Mouse (Mus musculus): ENCODE results near the gene Ripk4. TPM values are rescaled to one million over a fixed set of nuclear protein-coding genes. Genes with fewer than 3 reads are reported as not detected.

Ripk4 gene
- total RNA-seq, 4 experiments from 2014 or later, result 0.07 TPM; not detected in 3

DNA sequence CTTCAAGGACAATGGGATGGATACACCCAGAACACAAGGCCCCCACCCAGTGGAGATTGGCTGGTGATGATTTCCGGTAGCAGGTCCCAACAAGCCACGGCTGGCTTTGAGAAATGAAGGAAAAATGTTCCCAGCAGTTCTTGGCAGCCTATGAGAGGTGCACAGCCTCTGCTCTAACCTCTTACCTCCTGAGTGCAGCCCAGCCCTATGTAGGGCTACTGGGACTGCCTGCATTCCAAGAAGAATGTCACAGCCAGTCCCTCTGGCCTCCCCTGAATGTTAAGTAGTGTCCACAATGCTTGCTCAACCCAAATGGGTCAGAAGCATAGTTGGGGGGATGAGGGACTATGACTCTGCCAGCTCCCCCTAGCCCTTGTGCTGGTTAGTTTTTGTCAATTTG is 27.0 kb downstream of the Ripk4 start:
- no peak for DNase-seq (ENCODE audit: low spot score in 2 of 2)

DNA sequence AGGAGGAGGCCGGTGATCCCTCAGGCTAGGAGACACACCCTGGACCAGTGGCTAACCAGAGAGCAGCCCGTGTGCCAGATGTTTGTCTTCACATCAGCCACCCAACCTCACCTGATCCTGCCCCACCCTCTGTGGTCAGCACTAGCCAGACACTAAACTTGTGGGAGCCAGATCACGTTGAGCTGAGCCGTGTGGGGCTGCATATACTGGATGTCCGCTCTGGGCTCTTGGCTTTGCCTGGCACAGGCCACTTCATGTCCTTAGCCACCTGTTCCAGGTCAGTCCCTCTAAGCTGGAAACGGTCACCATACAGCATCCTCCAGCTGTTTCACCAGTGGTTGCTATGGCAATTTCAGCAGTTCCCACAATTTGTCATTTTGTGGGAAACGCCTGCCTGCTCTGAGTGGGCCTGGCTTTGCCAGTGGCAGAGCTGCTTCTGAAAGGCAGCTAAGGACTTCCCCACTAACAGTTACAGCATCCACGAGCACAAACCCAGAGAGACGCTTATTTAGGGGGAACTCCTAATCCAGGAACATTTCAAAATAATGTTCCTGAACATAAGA is 28.7 kb downstream of the Ripk4 start:
- no peak for DNase-seq (ENCODE audit: low spot score in 2 of 2)

DNA sequence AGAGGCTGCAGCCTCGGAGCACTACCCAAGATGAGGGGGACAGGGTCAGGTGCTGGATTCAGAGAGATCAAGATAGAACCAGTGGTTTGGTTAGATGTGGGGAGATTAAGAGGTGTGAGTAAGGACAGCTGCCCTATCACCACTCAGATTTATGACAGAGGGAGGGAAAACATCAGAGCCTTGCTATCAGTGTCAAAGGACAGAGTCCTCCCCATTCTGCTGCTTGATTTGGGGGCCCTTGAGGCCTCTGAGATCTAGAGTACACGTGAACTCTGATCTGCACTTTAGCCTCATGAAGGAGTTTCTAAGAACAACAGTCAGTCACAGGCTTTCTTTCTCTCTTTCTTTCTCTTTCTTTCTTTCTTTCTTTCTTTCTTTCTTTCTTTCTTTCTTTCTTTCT is 30.0 kb downstream of the Ripk4 start:
- DNase-seq (ENCODE audit: low spot score in 2 of 2), result no peak

DNA sequence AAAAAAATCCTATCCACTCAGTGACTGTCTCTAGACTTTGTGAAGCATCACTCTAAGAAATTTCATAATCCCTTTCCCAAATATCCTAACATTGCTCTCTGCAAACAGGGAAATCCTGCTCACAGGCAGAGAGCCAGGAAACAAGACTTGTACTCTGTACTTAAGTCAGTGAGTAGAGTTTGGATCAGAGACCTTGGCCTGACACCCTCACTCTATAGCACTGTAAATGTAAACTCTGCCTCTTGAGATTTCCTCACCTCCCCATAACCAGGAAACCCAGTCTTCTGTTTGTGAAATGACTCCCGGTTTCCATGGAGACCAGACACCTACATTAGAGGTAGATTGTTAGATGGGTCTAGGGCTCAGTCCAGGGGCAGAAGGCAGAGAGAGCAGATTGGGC is 33.3 kb downstream of the Ripk4 start:
- DNase-seq (ENCODE audit: low spot score in 2 of 2), result no peak

DNA sequence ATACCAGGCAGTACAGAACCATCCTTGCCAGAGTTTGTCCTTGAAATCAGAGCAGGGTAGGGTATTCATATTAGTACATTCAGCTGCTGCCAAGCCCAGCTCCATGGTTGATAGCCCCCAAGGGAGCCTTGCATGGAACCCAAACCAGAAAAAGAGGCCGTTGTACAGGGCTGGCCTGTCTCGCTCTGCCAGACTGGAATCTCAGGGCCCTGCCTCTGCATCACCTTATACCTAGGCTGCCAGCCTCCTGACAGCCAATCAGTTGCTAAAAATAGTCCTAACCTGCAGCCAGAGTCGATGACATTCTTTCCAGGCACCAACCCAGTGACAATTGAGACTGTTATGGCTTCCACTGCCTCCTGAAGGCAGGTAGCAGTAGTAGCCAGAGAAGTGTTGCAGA is 37.2 kb downstream of the Ripk4 start:
- no peak for DNase-seq (ENCODE audit: low spot score in 2 of 2)

DNA sequence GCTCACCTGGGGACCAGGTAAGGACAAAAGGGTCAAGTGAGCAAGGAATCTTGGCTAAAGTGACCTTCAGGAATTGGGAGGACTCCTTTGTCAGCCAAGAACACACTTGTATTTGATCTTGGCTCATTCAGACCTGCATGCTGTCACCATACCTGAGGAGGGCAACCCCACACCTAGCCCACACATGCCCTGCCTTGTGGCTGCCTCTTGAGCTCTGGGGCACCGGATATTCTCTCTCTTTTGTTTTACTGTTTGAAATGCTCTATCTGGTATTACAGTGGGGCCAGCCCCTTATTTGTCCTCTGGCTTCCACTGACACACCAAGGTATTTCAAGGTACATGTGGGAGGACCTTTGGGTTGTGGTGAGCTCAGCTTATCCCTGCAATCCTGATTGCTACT is 43.5 kb downstream of the Ripk4 start:
- DNase-seq (ENCODE audit: low spot score in 2 of 2), result no peak

DNA sequence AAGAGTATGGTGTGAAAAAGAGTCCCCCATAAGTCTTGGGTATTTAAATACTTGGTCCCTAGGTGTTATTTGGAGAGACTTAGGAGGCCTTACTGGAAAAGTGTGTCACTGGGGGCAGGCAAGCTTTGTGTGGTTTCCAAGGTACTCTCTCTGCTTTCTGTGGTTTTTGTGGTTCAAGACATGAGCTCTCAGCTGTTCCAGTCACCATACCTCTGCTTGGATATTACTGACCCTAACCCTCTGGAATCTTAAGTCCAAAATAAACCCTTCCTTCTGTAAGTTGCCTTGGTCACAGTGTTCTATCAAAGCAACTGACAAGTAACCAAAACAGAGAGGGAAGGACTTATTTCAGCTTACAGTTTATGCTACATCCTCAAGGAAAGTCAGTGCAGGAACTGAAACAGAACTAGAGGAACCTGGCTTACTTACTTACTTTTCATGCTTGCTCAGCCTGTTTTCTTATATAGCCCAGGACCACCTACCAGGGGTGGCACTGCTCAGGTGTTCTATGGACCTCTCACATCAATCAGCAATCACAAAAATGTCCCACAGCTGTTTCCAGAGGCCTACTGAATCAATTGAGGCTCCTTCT is 44.1 kb downstream of the Ripk4 start:
- no peak for DNase-seq (ENCODE audit: low spot score in 2 of 2)

DNA sequence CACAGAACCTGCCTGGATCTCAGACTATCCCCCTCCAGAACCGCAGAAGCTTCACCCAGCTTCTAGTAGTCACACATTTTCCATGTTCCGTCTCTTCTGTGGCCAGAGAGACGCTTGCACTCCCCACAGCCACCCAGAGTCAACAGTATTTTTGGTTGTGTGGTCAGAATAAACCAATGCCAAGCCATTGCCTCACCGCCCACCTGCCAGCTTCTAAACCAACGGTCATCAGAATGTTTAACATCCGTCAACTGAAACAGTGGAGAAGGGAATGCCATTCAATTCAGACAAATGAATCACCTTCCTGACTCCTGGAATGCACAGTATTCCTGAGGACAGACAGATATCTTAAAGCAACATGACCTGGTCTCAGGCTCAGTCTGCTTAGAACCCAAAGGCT is 47.0 kb downstream of the Ripk4 start:
- DNase-seq (ENCODE audit: low spot score in 2 of 2), result no peak

DNA sequence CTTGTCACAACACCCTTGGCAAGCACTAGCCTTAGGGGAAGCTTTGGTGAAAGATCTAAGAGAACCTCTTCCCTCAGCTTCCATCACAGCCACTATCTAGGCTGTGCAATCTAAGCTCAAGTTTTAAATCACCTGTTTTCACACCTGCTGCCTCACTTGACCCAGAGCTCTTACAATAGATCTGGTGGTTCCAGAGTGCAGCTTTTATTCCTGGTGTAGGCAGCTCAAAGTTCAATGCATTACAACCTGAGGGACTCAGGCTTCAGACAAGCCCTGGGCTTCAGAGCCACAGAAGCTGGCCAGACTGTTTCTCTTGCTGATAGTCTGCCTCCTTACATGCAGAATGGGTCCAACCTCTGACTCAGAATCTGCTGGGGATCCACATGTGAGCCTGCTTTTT is 51.5 kb downstream of the Ripk4 start:
- DNase-seq (ENCODE audit: low spot score in 2 of 2), result no peak

DNA sequence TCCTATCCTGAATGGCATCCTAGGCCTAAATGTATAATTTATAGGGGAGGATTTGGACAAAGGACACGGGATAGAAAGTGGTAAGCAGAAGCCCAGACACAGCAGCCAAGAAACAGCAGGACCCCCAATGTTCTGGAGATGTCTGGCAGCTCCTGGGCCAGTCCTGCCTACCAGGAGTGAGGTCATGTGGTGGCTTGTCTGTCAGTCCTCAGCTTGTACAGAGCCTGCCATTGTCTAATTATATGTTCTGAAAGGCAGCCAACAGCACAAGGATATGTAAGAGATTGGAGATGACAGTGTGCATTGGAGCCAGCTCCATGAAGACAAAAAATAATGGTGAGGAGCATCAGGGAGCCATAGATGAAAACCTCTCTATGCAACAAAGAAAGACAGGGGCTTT is 61.7 kb downstream of the Ripk4 start:
- DNase-seq (ENCODE audit: low spot score in 2 of 2), result no peak

DNA sequence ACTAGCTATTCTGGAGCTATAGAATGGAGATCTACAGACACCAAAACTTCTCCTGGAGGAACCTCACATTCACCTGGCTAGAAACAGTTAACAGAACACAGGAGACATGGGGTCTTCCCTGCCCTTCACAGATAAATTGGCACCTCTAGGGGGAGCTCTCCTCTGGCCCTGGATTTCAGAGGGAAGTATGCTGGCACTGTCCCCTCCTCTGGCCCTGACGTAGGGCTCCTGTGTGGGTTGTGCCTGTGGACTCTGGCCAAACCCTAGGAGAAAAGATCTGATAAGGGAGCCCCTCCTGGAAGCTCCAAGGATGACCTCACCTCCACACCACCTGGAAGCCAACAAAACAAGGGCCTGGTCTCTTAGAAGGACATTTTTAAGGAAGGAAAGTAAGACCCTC is 65.8 kb downstream of the Ripk4 start:
- DNase-seq (ENCODE audit: low spot score in 2 of 2), result no peak

DNA sequence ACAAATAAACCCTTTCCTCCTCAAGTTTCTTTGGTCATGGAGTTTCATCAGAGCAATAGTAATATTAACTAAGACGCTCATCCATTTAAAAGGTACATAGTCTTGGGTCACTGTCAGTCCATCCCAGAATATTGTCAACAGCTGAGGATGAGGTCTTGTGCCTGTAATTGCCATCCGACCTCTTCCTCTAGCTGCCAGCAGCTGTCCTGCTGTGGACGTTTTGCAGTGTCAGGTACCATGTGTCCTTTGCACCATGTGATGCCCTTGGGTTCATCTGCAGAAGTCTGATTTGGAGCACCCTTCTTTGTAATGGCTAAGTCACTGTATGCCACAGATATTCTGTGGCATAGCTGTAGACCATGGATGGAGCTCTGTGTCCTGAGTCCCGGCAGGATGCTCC is 67.9 kb downstream of the Ripk4 start:
- no peak for DNase-seq (ENCODE audit: low spot score in 2 of 2)

Other genes with a start within 250 kb of the Ripk4 start
- gene Fam3b, start 249.0 kb downstream of the Ripk4 start, total RNA-seq (2022), result not detected
- gene Tmprss2, start 152.6 kb downstream of the Ripk4 start, total RNA-seq (2022), result not detected
- gene Prdm15, start 88.1 kb upstream of the Ripk4 start, total RNA-seq (2022), result 1 to 10 TPM; 6.1 to 9.7 (median 7.1) TPM
- gene C2cd2, start 198.8 kb upstream of the Ripk4 start, total RNA-seq (2022), result 100 to 1,000 TPM; 186 to 243 (median 221) TPM
- gene Zbtb21, start 198.8 kb upstream of the Ripk4 start, total RNA-seq (2022), result 10 to 100 TPM in 1 of 4 experiments, 1 to 10 TPM in 3; 6.7 to 10.5 (median 7.5) TPM
- gene B230307C23Rik, start 233.5 kb upstream of the Ripk4 start, total RNA-seq (2022), result 1 to 10 TPM; 4.6 to 10.0 (median 8.4) TPM

All from gastrocnemius, adult 8-10 months (tissue).